Mouse (Mus musculus): ENCODE results near the gene Spcs2.

- TF ChIP-seq EP300 (IDR thresholded peaks at IDR 0.05), result no peak
- TF ChIP-seq CTCF (IDR thresholded peaks at IDR 0.05), result no peak
These were observed 64.1 kb downstream of the Spcs2 start for GRCm38 (mm10) chr7:99799118-99799517.
